In the genomic region with DNA sequence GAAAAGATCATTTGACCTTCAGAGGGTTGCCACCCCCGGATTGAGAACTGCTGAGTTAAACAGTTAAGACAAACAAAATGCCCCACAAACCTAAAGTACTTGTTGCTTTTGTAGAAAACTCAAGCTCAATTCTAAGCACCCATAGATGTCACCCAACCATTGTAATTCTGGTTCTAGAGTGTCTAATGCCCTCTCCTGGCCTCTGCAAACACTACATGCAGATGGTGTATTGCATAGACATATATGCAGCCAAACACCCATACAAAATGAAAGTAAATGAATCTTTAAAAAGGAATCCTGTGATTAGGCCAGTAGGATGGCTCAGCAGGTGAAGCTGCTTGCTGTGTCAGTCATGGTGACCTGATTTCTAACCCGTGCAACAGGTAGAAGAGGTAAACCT, we compare ENCODE assay signal across 9 mouse cellular contexts. TPM values are rescaled to one million over a fixed set of nuclear protein-coding genes. Genes with fewer than 3 reads are reported as not detected.
DNase-seq lines count a peak whose midpoint lies in the region; ATAC-seq and TF ChIP-seq lines count a peak whose summit lies in the region.
"Had no signal": no experiment of that assay in that cellular context is flagged by ENCODE, and none has a peak within 500 bp of the region (broad histone marks: within the 10 kb centered on the region; RNA-seq: fewer than 3 reads in every experiment).

No protein-coding gene starts in this region.

- no peak overlapping the region for H3K27ac ChIP-seq in liver, postnatal 0 days (ENCODE audit: low read depth)
- H3K27ac ChIP-seq: hindbrain, embryonic 15.5 days had no signal

- peaks cover 7% of the 10 kb centered on the region for H3K4me1 ChIP-seq in liver, postnatal 0 days (ENCODE audit: insufficient read depth)

- POLR2A ChIA-PET in Patski (lab: Charles Lee) = interaction anchor here (1.3 kb wide), 1 partner anchor 10 kb away, joined by 12 read pairs; no protein-coding TSS in a partner anchor

- no peak overlapping the region for H3K9ac ChIP-seq in liver, postnatal 0 days (replicated peaks)
- H3K9ac ChIP-seq: hindbrain, embryonic 15.5 days had no signal

- TF ChIP-seq CTCF in Patski (IDR thresholded peaks at IDR 0.05) = peak; percentile 74
- peak; percentile 75 for TF ChIP-seq CTCF in liver, postnatal 0 days (IDR thresholded peaks at IDR 0.05; ENCODE audit: low read depth)

- no peaks in the 10 kb centered on the region for H3K9me3 ChIP-seq in liver, postnatal 0 days (ENCODE audit: low read length)
- H3K9me3 ChIP-seq: hindbrain, embryonic 15.5 days had no signal

- WGBS in liver, postnatal 0 days (ENCODE audit: insufficient replicate concordance) = 75% methylated on average over 2 of the region's 2 CpGs

- CTCF ChIA-PET in Patski (lab: Charles Lee) = interaction anchor here (0.7 to 3.3 kb wide), 13 partner anchors 8 to 317 kb away, joined by 3 to 11 read pairs (median 5); no protein-coding TSS in a partner anchor

- TF ChIP-seq EP300 in liver, postnatal 0 days (IDR thresholded peaks at IDR 0.05; ENCODE audit: low read depth) = no peak

- no peak overlapping the region for H3K4me2 ChIP-seq in liver, postnatal 0 days (ENCODE audit: low read depth, low read length)
- H3K4me2 ChIP-seq: hindbrain, embryonic 15.5 days had no signal

- H3K4me3 ChIP-seq in liver, postnatal 0 days (ENCODE audit: low read depth, low read length) = no peak overlapping the region
- H3K4me3 ChIP-seq: hindbrain, embryonic 15.5 days had no signal

- H3K27me3 ChIP-seq in Patski = no peaks in the 10 kb centered on the region
- no peaks in the 10 kb centered on the region for H3K27me3 ChIP-seq in liver, postnatal 0 days (ENCODE audit: insufficient read depth, low read length)
- H3K27me3 ChIP-seq: hindbrain, embryonic 15.5 days had no signal

- DNase-seq in heart, adult 11 months = peak; percentile 79
- no peak for DNase-seq in heart, adult 9 months (ENCODE audit: low spot score in 2 of 2)
- DNase-seq in 416B (ENCODE audit: low read depth) (peak; percentile 72), Patski (ENCODE audit: low read depth, low spot score) (no peak)
- DNase-seq in liver, postnatal 0 days = no peak
- DNase-seq in thymus, postnatal 4 days = peak; percentile 74
- DNase-seq in cerebellum, adult 8-10 months = no peak
- DNase-seq in right cerebral cortex, adult 18-20 months = no peak

- ATAC-seq in Patski = no peak
- ATAC-seq in liver, postnatal 0 days = peak; percentile 43; the same call in 1 of the 2 replicates

- peaks cover 78% of the 10 kb centered on the region for H3K36me3 ChIP-seq in liver, postnatal 0 days (replicated peaks; ENCODE audit: insufficient read depth, low read length)

- in situ Hi-C loops in Patski (cut with MboI; ENCODE audit: low pct_unique_long_range_greater_than_20kb) = no loop called here

RNA-seq across cellular contexts. Expression of gene Ivns1abp, which starts 8.6 kb away (rescaled TPM):
- polyA plus RNA-seq in Patski (2021) = 853 TPM
- polyA plus RNA-seq in liver, postnatal 0 days (2015; fragmentation: Nextera tagmentation; extraction: Ambion mirVana) = 58.5 and 68.2 TPM in 2 replicates

Comparison
In these comparisons a context has a peak if more than half of its experiments do, and no peak if none do; other contexts are left out.
1. DNase-seq: peak in heart, adult 11 months (single experiment), 416B (single experiment) and thymus, postnatal 4 days (single experiment); none in heart, adult 9 months (0 of 2), Patski (single experiment), liver, postnatal 0 days (single experiment), cerebellum, adult 8-10 months (single experiment) and right cerebral cortex, adult 18-20 months (single experiment).
2. RNA of gene Ivns1abp, which starts 8.6 kb away (polyA plus RNA-seq): 853 TPM in Patski (single experiment); 58.5 to 68.2 TPM in liver, postnatal 0 days; every median in the first group is over 10 times any median in the second.